Mouse (Mus musculus): ENCODE data around the gene Qtrt1. TPM values are rescaled to one million over a fixed set of nuclear protein-coding genes. Genes with fewer than 3 reads are reported as not detected.

Gene Qtrt1
- polyA plus RNA-seq, 1 experiment from 2014 or later = 46.8 TPM

DNA sequence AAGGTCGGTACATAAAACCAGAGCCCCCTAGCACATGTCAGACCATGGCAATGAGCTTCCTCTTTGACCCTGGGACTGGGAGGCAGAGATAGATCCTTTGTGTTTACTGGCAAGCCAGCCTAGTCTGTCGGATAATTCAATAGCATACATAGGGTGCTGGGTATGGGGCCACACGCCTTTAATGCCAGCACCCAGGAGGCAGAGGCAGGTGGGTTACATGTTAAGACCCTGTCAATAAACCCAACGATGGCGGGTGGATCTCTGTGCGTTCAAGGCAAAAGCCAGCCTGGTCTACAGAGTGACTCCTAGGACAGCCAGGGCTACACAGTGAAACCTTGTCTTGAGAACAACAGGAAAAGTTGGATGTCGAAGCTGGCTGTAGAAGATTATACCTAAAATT lies 3.0 kb upstream of the Qtrt1 start:
- no peak overlapping the region for H3K4me3 ChIP-seq (ENCODE audit: low read depth, low read length)
- WGBS = 77% methylated on average over 7 of the region's 7 CpGs
- no peaks in the 10 kb centered on the region for H3K9me3 ChIP-seq (ENCODE audit: control insufficient read depth, low read length)
- peaks cover 4% of the 10 kb centered on the region; the same call in 1 of the 2 replicates for H3K4me1 ChIP-seq (ENCODE audit: control insufficient read depth, insufficient read depth, low read length)
- ATAC-seq (ENCODE audit: low FRiP score) = no peak
- H3K9ac ChIP-seq (ENCODE audit: low read length) = no peak overlapping the region
- H3K27ac ChIP-seq (ENCODE audit: low read depth, low read length) = no peak overlapping the region
- no peaks in the 10 kb centered on the region for H3K27me3 ChIP-seq (ENCODE audit: control insufficient read depth, insufficient read depth, low read length)
- H3K4me2 ChIP-seq = no peak overlapping the region
- H3K36me3 ChIP-seq (ENCODE audit: control insufficient read depth, insufficient read depth, low read length) = peaks cover 26% of the 10 kb centered on the region
- DNase-seq (ENCODE audit: low spot score, missing footprints) = no peak

DNA sequence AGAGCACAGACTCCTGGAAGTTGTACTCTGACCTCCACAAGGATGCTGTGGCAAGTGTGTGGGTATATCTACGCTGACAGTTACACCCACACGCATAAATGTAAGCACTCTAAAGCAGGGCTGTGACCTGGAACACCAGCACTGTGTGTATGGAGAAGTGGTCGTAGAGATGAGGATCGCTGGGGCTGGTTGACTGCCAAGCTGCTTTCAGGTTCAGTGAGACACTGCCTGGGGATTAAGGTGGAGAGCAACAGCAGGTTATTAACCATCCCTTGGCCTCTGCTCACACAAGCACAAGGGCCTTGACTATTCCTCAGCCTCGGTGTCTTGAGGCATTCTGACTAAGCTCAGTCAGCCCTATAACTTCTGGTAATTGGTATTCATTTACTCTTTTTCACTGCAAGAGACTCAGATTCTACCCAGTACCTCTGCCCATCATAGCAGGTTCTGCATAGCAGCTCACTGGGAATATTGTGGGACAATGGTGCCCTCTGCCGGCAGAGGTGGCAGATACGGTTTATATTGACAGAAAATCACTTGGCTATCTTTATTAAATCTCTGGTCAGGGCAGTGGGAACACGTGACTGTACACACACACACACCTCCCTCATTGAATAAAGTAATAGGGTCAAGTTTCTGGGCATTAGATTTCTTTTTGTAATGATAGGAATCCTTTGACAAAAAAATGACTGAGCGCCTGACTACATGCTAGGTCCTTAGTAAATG lies 1.9 kb upstream of the Qtrt1 start:
- Histone ChIP-seq H3K4me2 (no peak overlapping the region), H3K27ac (ENCODE audit: low read depth, low read length) (no peak overlapping the region), H3K4me3 (ENCODE audit: low read depth, low read length) (no peak overlapping the region), H3K9me3 (ENCODE audit: control insufficient read depth, low read length) (no peaks in the 10 kb centered on the region), H3K27me3 (ENCODE audit: control insufficient read depth, insufficient read depth, low read length) (no peaks in the 10 kb centered on the region), H3K9ac (ENCODE audit: low read length) (no peak overlapping the region), H3K4me1 (ENCODE audit: control insufficient read depth, insufficient read depth, low read length) (peaks cover 4% of the 10 kb centered on the region; the same call in 1 of the 2 replicates), H3K36me3 (ENCODE audit: control insufficient read depth, insufficient read depth, low read length) (peaks cover 22% of the 10 kb centered on the region)
- 39% methylated on average over 9 of the region's 9 CpGs for WGBS
- DNase-seq (ENCODE audit: low spot score, missing footprints) (peak; percentile 98), ATAC-seq (ENCODE audit: low FRiP score) (peak; percentile 18; the same call in 1 of the 2 replicates)

DNA sequence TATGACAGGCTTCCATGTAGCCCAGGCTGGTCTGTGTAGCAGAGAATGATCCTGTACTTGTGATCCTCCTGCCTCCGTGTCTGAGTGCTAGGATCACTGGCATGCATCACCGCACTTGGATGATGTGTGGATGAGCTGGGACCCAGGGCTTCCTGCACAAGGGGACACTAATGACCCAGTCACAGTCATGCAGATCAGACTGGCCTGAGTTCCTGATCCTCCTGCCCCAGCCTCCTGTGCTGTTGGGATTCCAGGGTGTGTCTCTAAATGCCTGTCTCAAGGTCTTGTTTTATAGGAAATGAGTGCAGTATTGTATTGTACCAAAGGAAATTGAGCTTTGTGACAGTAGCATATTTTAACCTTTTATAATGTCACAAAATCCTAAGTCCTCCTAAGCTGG lies 6.2 kb downstream of the Qtrt1 start:
- Histone ChIP-seq H3K27me3 (ENCODE audit: control insufficient read depth, insufficient read depth, low read length) (no peaks in the 10 kb centered on the region), H3K4me1 (ENCODE audit: control insufficient read depth, insufficient read depth, low read length) (no peaks in the 10 kb centered on the region), H3K4me2 (no peak overlapping the region), H3K4me3 (ENCODE audit: low read depth, low read length) (no peak overlapping the region), H3K27ac (ENCODE audit: low read depth, low read length) (no peak overlapping the region), H3K9me3 (ENCODE audit: control insufficient read depth, low read length) (no peaks in the 10 kb centered on the region), H3K9ac (ENCODE audit: low read length) (no peak overlapping the region), H3K36me3 (ENCODE audit: control insufficient read depth, insufficient read depth, low read length) (peaks cover 7% of the 10 kb centered on the region; the same call in 1 of the 2 replicates)
- ATAC-seq (ENCODE audit: low FRiP score) (no peak), DNase-seq (ENCODE audit: low spot score, missing footprints) (no peak)
- WGBS = 83% methylated on average over 2 of the region's 2 CpGs

DNA sequence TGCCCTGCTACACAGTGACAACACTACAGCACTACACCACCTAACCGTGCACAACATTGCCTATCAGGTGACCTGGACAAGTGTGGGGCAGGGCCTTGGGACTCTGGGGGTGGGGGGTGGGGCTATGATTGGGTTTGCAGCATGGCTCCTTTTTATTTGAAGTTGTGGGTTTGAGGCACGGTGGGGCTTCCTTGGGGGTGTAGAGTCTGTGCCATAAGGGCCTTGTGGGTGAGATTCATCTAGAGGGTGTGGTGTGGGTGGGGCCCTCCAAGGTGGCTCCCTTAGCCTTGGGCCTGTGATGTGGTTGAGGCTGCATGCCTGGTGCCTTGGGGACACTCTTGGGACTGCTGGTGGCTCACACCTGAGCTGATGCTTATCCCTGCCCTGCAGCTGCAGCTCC lies 8.0 kb downstream of the Qtrt1 start:
- DNase-seq (ENCODE audit: low spot score, missing footprints) (no peak), ATAC-seq (ENCODE audit: low FRiP score) (no peak)
- H3K4me3 ChIP-seq (ENCODE audit: low read depth, low read length) = no peak overlapping the region
- H3K4me1 ChIP-seq (ENCODE audit: control insufficient read depth, insufficient read depth, low read length) = no peaks in the 10 kb centered on the region
- no peak overlapping the region for H3K27ac ChIP-seq (ENCODE audit: low read depth, low read length)
- no peak overlapping the region for H3K4me2 ChIP-seq
- no peaks in the 10 kb centered on the region for H3K9me3 ChIP-seq (ENCODE audit: control insufficient read depth, low read length)
- peaks cover 2% of the 10 kb centered on the region; the same call in 1 of the 2 replicates for H3K36me3 ChIP-seq (ENCODE audit: control insufficient read depth, insufficient read depth, low read length)
- H3K9ac ChIP-seq (ENCODE audit: low read length) = no peak overlapping the region
- no peaks in the 10 kb centered on the region for H3K27me3 ChIP-seq (ENCODE audit: control insufficient read depth, insufficient read depth, low read length)
- 92% methylated on average over 2 of the region's 2 CpGs for WGBS

DNA sequence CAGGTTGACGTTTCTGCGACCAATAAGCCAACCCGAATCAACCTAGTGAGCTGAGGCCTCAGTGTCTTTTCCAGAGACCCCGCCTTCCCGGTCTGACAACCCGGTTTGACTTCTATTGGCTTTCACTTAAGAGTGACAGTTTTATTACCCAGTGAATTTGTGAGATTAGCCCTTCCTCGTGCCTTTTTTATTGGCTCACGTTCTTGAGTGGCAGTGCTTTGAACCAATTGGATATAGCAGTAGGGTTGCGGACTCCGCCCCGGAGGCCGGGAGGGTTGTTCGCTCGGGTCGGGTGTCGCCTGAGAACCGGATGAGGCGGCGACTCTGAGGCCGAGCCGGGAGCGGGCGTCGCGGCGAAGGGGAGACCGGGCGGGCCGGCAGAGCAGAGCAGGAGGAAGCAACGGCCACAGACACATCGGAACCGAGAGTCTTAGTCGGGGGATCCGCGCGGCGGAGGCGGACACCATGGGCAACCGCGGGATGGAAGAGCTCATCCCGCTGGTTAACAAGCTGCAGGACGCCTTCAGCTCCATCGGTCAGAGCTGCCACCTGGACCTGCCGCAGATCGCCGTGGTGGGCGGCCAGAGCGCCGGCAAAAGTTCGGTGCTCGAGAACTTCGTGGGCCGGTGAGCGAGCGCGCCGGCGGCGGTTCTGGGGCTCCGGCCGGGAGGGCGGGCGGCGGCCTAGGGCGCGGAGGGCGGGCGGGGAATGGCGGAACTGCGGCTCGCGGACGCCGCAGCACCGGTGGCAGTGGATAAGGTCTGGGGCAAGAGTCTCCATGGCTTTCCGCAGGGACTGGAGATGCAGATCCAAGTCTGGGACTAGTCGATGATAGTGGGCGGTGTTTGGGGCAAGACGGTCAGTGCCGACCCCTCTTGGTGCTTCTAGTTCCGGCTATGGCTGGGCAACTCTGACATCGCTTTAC lies 13.3 kb downstream of the Qtrt1 start, which contains the start of gene Dnm2:
Gene Dnm2 (plus strand): TSS at position 278 of the 925 bp plus-strand sequence.
- no peaks in the 10 kb centered on the region for H3K9me3 ChIP-seq (ENCODE audit: control insufficient read depth, low read length)
- H3K4me1 ChIP-seq (ENCODE audit: control insufficient read depth, insufficient read depth, low read length) = peaks cover 10% of the 10 kb centered on the region
- ATAC-seq (ENCODE audit: low FRiP score) = peak; percentile 99
- under 1% methylated on average over 82 of the region's 82 CpGs for WGBS
- peak within 1 kb of the TSS; percentile 61 for H3K27ac ChIP-seq (ENCODE audit: low read depth, low read length)
- peak; percentile 100 for DNase-seq (ENCODE audit: low spot score, missing footprints)
- no peaks in the 10 kb centered on the region for H3K27me3 ChIP-seq (ENCODE audit: control insufficient read depth, insufficient read depth, low read length)
- peak within 1 kb of the TSS; percentile 92 for H3K4me2 ChIP-seq
- no peaks in the 10 kb centered on the region; the same call in 1 of the 2 replicates for H3K36me3 ChIP-seq (ENCODE audit: control insufficient read depth, insufficient read depth, low read length)
- peak within 1 kb of the TSS; percentile 95 for H3K4me3 ChIP-seq (ENCODE audit: low read depth, low read length)
- peak within 1 kb of the TSS; percentile 88 for H3K9ac ChIP-seq (ENCODE audit: low read length)

DNA sequence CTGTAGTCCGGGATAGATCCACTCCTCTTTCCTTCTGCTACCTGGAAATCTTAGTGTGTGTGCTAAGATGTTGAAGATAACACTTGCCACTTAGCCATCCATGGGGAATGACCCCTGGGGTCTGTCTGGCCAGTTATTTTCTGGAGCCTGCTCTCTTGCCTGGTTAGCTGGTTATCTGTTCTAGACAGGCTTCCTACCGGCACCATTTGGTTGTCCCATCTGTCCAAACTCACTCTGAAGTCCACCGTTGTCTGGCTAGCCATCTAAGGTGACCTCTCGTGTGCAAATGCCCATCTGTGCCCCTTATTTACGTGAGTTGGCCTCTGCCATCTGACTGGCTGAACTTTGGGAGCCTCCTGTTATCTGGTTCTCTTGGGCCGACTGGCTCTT lies 13.9 kb downstream of the Qtrt1 start:
- H3K36me3 ChIP-seq (ENCODE audit: control insufficient read depth, insufficient read depth, low read length) = no peaks in the 10 kb centered on the region; the same call in 1 of the 2 replicates
- 12% methylated on average over 6 of the region's 6 CpGs for WGBS
- H3K4me3 ChIP-seq (ENCODE audit: low read depth, low read length) = peak overlapping the region; percentile 95
- H3K27me3 ChIP-seq (ENCODE audit: control insufficient read depth, insufficient read depth, low read length) = no peaks in the 10 kb centered on the region
- DNase-seq (ENCODE audit: low spot score, missing footprints) (no peak), ATAC-seq (ENCODE audit: low FRiP score) (no peak)
- H3K27ac ChIP-seq (ENCODE audit: low read depth, low read length) = no peak overlapping the region
- H3K9me3 ChIP-seq (ENCODE audit: control insufficient read depth, low read length) = no peaks in the 10 kb centered on the region
- H3K4me2 ChIP-seq = peak overlapping the region; percentile 92
- peak overlapping the region; percentile 88 for H3K9ac ChIP-seq (ENCODE audit: low read length)
- H3K4me1 ChIP-seq (ENCODE audit: control insufficient read depth, insufficient read depth, low read length) = peaks cover 10% of the 10 kb centered on the region

DNA sequence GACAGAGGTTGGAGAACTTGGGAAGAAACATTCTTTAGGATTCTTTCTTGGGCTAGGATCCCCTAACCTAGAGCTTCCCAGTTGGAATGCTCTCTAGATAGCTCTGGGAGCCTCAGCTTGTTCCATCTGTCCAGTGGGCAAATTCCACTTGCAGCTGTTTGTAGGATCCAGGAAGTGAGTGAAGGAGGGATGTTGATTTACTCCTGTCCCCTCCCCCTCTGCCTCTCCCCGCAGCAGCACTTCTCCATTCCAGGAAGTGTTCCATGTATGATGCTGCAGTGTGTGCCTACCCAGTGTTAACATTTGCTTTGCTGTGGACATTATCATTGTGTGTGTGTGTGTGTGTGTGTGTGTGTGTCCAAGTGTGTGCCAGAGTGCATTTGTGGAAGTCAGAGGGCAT lies 14.4 kb downstream of the Qtrt1 start:
- Histone ChIP-seq H3K9ac (ENCODE audit: low read length) (peak overlapping the region; percentile 88), H3K27ac (ENCODE audit: low read depth, low read length) (no peak overlapping the region), H3K4me1 (ENCODE audit: control insufficient read depth, insufficient read depth, low read length) (peaks cover 10% of the 10 kb centered on the region), H3K27me3 (ENCODE audit: control insufficient read depth, insufficient read depth, low read length) (no peaks in the 10 kb centered on the region), H3K9me3 (ENCODE audit: control insufficient read depth, low read length) (no peaks in the 10 kb centered on the region), H3K4me3 (ENCODE audit: low read depth, low read length) (peak overlapping the region; percentile 95), H3K4me2 (peak overlapping the region; percentile 92), H3K36me3 (ENCODE audit: control insufficient read depth, insufficient read depth, low read length) (no peaks in the 10 kb centered on the region; the same call in 1 of the 2 replicates)
- WGBS = 39% methylated on average over 1 of the region's 1 CpGs
- DNase-seq (ENCODE audit: low spot score, missing footprints) (no peak), ATAC-seq (ENCODE audit: low FRiP score) (no peak)

DNA sequence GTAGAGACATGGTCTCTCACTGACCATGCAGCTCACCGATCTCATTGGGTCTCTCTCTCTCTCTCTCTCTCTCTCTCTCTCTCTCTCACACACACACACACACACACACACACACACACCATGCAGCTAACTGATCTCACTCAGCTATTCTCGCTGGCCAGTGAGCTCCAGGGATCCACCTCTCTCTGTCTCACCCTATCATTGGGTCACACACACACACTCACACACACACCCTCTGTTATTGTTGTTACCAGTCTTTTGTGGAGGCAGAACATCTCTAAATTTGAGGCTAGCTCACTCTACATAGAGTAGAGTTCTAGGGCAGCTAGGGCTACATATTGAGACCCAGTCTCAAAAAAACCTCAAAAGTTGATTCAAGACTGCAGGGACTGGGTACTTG lies 14.9 kb downstream of the Qtrt1 start:
- Histone ChIP-seq H3K9ac (ENCODE audit: low read length) (no peak overlapping the region; the same call in 1 of the 2 replicates), H3K27me3 (ENCODE audit: control insufficient read depth, insufficient read depth, low read length) (no peaks in the 10 kb centered on the region), H3K36me3 (ENCODE audit: control insufficient read depth, insufficient read depth, low read length) (no peaks in the 10 kb centered on the region), H3K4me3 (ENCODE audit: low read depth, low read length) (no peak overlapping the region), H3K27ac (ENCODE audit: low read depth, low read length) (no peak overlapping the region), H3K4me1 (ENCODE audit: control insufficient read depth, insufficient read depth, low read length) (peaks cover 10% of the 10 kb centered on the region), H3K9me3 (ENCODE audit: control insufficient read depth, low read length) (no peaks in the 10 kb centered on the region), H3K4me2 (no peak overlapping the region; the same call in 1 of the 2 replicates)
- DNase-seq (ENCODE audit: low spot score, missing footprints) (no peak), ATAC-seq (ENCODE audit: low FRiP score) (no peak)
- 79% methylated on average over 2 of the region's 2 CpGs for WGBS

DNA sequence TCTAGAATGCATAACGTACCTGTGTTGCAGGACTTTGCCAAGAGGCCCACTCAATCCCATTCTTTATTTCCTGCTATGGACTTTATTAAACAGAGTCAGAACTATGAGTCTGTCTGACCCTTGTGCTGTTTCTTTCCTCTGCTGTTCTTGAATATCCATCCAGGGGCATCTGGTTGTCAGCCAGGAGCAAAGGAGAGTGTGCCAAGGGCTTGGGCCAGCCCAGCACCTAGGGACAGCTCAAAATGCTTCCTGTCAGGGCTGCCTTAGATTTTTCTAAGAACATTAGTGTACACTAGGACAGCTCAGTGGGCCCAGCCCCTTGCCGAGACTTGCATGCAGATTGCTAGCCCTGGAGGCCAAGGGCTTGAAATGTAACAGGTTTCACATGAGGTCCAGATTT lies 16.1 kb downstream of the Qtrt1 start:
- no peaks in the 10 kb centered on the region for H3K9me3 ChIP-seq (ENCODE audit: control insufficient read depth, low read length)
- H3K4me2 ChIP-seq = no peak overlapping the region
- no peak overlapping the region for H3K4me3 ChIP-seq (ENCODE audit: low read depth, low read length)
- WGBS = 86% methylated on average over 2 of the region's 2 CpGs
- no peaks in the 10 kb centered on the region for H3K36me3 ChIP-seq (ENCODE audit: control insufficient read depth, insufficient read depth, low read length)
- H3K27ac ChIP-seq (ENCODE audit: low read depth, low read length) = no peak overlapping the region
- ATAC-seq (ENCODE audit: low FRiP score) = no peak
- no peak overlapping the region for H3K9ac ChIP-seq (ENCODE audit: low read length)
- peaks cover 10% of the 10 kb centered on the region for H3K4me1 ChIP-seq (ENCODE audit: control insufficient read depth, insufficient read depth, low read length)
- no peak for DNase-seq (ENCODE audit: low spot score, missing footprints)
- no peaks in the 10 kb centered on the region for H3K27me3 ChIP-seq (ENCODE audit: control insufficient read depth, insufficient read depth, low read length)

All from midbrain, embryonic 11.5 days (tissue).